Mouse (Mus musculus) ES-CJ7 (cell line): ENCODE results near the gene Olfr769.
"Not testable (repeated sequence)": the region's sequence is repeated elsewhere in the genome, so short reads cannot be mapped to it uniquely, and the experiment has no call there.

Experiments
- DNase-seq: peaks from one replicate; pipeline ENCODE4 v3.0.0; 2011; ENCODE audit warnings: low read depth, low spot score

The Olfr769 gene

DNA sequence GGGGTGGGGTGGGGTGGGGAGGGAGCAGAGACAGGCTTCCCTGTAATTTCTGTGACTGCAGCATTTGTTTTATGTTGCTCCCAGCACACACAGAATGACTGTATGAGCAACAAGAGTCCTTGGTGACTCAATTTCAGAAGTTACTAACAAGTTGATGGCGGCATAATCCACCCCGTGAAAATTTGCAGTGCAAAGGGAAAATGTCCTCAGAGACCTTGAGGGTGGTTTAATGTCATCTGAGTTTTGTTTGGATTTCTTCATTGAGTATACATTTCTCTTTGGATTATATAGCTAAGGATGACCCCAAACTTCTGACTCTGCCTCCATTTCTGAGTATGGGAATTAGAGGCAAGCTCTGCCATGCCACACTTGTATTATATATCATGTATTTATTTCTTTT, at the start of gene Olfr769:
Olfr769 (minus strand) TSS at position 101 of the 400 bp plus-strand sequence.
- no peak for DNase-seq

DNA sequence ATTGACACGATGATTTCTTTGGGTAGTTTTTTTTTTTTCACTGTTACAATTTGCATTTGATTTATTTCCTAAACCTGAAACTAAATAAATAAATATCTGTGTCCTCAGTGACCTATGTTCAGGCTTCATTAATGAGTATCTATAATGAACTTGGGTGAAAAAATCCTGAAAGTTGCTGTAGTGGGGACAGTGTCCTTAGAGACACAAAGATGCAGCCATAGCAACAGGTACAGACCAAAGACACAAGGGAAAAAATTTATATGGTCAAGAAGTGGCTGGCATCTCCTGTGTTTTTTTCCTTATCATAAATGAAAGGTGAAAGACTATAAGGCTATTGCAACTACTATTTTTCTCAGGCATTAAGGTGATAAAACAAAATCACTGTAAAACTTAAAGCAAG, 47.0 kb upstream of the Olfr769 start, which contains the start of gene Olfr771:
Olfr771 (minus strand) TSS at position 101 of the 400 bp plus-strand sequence.
- no peak for DNase-seq

DNA sequence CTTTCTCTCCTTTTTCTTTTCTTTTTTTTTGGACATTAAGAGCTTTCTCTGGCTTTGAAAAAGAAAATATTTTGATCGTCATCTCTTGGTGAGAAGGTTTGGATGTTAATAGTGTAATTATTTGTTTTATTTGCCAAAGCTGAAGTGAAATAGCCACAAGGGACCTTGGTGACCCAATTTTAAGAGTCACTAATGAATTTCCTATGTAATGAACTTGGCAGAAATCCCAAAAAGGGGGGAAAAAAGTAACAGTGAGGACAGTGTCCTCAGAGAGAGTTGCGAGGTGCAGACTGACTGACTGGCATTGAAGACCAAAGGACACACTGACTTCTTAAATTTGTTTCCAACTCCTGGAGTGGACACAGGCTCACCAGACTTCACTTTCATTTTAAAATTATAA, 21.2 kb upstream of the Olfr769 start, which contains the start of gene Olfr770:
Olfr770 (minus strand) TSS at position 101 of the 400 bp plus-strand sequence.
- DNase-seq, result no peak

DNA sequence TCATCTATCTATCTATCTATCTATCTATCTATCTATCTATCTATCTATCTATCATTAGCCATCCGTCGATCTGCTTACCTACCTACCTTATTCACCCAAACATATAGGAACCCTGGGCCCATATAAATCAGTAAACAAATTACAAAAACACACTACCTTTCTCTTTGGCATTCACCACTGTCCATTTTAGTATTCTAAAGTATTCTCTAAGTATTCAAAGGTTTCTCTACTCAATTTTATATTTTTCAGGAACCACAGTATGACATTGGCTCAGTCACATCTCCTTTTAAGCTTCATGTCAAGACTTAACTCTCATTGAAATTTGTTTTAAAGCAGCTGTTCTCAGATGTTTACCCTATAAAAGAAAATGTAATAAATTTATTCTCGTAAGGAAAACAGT, 2.5 kb downstream of the Olfr769 start:
- no peak for DNase-seq

DNA sequence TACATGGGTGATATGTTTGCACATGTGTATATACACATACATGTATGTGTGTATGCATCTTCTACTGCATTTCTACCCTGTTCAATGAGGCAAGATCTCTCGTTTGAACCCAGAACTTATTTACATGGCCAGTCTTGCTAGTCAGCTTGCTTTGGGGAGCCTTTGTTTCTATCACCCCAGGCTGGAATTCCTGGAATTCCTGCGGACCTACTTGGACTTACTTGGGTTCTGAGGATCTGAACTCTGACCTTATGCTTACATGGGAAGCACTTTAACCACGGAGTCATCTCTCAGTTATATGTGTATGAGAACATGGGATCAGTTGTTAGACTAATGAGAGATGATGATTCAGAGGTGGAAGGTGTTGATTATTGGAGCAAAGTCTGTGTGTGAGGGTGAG, 16.4 kb downstream of the Olfr769 start:
- DNase-seq, result peak; percentile 6

DNA sequence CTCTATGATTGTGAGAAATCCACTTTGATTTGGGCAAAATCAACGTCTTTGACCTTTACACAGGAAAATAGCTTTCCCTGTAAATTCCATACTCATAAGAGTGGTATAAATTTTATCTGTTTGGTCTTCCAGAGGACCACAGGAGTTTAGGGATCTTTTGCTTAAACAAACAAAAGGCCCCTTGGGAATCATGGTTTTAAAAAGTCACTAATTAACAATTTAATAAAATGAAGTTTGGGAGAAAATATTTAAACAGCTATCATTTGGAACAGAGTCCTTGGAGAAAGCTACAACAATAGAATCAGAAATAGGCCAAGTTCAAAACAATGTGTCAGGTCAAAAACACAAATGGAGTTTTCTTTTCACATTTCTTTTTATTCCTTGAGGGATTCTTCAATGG, 18.4 kb downstream of the Olfr769 start, which contains the start of gene Olfr768:
Olfr768 (minus strand) TSS at position 101 of the 400 bp plus-strand sequence.
- DNase-seq, result no peak

DNA sequence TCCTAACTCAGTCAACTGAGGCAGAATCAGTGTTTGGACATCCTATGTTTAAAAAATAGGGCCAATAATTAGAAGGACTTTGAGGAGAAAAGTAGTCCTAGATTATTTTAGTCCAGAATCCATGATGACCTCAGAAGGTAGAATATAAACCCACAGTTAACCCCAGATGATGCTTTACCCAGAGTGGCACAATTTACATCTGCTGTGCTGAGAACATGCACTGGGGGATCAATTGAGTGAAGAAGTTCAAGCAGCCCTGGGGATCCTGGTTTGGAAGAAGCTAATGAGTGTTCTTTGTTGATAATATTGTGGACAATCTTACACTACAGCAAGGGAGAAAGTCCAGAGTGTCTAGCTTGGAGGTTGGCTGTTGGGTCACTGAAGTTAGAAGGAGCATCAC, 34.9 kb downstream of the Olfr769 start, which contains the start of gene Olfr767:
Olfr767 (minus strand) TSS at position 101 of the 400 bp plus-strand sequence.
- not testable (repeated sequence) for DNase-seq

DNA sequence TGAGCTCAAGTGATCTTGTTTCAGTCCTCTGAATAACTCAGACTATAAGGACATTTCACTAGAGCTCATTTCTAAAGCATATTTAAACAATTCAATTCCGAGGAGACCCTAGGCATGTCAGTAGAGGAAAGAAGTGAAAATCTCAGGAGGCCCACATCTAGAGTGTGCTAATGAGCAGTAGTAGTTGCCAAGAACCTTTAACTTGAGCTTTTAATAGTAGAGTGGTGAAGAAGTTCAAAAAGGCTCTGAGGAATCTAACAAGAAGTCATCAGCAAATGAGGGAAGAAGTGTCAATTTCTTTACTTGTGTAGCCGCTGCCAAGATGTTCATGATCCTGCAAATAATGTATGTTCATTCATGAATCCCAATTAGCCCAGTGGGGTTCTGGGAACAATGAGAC, 48.8 kb downstream of the Olfr769 start, which contains the start of gene Olfr766-ps1:
Olfr766-ps1 (minus strand) TSS at position 101 of the 400 bp plus-strand sequence.
- DNase-seq, result no peak
